Mouse (Mus musculus) mouse embryonic stem cell (cell line): ENCODE measurements around the gene Atp2c1.

ENCODE experiments used
- in situ Hi-C, 2 experiments: fragments of 300-500 bp; cut with MboI; formaldehyde crosslinking; loops; 1 replicate in 1 of 2; 3 replicates in 1 of 2; pipeline ENCODE4 v1.14.3; 2019 to 2020; ENCODE audit warnings: low sequenced_read_pairs in 2 of 2, low pct_unique_long_range_greater_than_20kb in 1 of 2, mixed read lengths in 1 of 2; ENCODE audit not compliant: unreplicated experiment in 1 of 2

Atp2c1 gene

DNA sequence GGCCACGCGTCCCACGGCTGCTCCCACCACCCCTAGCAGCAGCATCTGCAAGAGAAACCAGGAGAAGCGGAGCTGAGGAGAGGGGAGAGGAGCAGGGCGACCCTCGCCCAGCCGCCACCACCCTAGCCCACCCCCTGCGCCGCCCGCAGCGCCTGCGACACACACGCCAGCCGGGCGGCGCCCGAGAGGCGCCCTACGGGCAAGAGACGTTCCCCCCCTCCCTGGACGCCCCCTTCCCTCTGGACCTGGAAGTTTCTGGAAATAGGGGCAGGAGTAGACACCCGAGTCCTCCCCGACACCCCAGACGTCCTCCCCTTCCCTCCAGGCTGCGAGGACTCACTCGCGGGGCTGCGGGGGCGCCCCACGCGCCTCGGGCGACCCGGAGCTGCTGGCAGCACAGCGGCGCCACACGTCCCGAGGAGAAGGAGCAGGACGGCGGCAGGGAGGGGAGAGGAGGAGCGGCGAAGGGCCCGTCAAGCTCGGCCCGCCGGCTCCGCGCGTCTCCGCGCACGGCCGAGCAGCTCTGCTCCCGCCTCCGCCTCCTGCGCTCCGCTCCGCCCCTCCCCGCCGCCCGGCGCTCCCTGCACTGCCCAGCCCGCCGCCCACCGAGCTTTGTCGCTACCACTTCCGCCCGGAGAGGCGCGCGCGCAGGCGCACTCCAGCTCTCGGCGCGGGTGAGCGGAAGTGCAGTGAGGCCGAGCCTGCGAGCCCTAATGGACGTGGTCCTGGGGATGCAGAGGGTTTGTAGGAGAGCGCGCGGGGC is 32.4 kb downstream of the Atp2c1 start:
- in situ Hi-C loops = no loop called here

DNA sequence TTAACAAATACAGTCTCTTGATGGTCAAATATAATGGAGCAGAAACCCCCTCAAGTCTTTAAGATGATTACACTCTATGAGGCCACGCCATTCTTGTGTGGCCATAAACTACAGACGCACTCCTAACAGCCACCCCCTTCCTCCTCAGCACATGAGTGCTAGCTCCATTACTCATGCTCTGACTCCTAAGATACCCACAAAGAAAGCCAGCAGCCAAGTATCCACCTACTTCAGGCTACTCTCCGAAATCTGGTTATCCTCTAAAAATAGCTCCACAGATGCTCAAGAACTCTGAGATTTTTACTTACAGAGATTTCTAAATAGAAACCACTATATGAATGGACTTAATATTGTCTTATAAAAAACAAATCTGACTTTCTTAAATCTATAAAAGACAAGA is 34.4 kb downstream of the Atp2c1 start:
- in situ Hi-C loops = no loop called here

DNA sequence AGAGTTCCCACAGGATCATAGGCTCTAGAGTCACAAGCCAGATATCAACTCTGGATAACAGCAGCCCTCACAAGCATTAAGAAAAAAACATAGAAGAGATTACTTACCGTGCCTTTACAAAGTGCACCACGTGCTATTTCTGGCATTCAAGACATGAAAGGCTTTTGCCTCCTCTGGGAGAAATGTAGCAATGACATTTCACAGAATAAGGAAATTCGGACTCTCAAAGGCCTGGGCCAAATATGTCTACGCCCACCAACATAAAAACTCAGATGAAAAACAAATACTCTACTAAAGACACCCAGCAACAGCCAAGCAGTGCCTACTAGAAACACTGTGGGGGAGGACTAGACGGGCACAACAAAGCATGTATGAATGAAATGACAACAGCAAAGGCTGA is 38.8 kb downstream of the Atp2c1 start:
- in situ Hi-C loops = no loop called here

DNA sequence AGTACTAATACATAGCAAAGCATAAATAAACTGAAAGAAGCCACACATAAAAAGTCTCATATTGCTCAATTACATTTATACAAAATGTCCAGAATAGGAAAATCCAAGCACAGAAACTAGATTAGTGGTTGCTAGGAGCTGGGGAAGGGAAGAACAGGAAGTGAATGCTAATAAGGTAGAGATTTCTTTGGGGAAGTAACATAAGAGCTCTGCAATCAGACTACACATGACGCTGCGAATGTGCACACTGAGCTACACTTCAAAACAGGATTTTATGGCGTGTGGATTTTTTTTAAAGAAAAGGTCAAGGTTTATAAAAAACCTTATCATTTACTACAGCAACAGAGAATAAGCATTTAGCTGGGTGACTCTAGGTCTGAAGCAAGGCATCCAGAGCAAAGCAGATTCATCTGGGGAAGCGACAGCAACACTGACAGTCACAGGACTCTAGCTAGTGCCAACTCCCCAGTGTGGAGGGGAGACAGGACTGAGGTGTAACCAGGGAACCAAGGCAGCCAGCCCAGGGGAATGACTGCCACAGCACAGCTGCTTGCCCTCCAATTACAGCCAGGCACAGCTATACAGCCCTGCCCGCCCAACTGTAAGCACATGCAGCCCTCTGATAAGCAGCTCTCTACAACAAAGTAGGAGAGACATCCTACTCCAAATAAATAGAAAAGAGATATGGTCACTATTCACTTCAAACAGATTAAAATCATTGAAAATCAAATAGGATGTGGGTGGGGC is 42.6 kb downstream of the Atp2c1 start:
- in situ Hi-C loops = no loop called here

DNA sequence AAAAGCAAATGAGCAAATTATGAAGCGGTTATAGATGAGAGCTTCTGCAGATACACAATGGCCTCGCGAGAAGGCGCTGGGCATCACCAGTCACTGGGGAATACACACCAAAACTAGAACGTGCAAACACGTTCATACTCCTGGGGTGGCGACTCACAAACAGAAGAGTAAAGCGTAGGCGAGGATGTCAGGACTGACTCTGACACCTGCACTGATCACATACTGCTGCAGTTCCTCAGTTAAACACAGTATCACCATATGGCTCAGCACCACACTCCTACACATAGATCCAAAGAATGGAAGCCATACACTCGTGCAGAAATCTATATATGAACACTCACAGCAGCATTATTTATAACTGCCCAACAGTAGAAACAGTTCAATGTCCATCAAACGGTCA is 43.2 kb downstream of the Atp2c1 start:
- in situ Hi-C loops = no loop called here

DNA sequence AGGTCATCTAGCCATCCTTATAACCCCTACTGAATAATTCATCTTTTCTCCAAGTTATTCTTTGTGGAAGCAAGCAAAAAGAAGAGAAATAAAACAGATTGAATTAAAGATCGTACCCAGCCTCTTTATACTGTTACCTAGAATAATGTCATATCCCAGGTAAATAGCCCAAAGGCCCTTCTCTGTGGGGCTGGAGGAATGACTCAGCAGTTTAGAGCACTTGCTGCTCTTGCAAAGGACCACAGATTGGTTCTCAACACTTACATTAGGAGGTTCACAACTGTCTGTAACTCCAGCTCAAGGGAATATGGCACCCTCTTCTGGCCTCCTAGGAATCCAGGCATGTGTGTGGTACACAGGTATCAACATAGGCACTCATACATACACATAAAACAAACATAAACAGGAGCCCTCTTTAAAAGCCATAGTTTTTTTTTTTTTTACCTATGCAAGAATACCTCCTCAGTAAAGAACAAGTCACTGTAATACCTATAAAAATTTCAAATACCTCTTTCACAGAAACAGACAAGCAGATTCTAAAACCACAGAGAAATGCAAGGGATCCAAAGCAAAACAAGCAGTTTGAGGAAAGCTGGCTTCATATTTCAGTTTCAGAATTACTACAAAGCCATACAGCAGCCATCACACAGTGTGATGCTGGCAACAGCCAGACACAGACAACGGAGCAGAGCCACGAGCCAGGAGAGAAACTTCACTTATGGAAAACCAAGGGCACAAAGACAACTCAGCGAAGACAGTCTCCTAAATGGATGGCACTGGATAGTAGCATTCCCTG is 44.2 kb downstream of the Atp2c1 start:
- in situ Hi-C loops = no loop called here

DNA sequence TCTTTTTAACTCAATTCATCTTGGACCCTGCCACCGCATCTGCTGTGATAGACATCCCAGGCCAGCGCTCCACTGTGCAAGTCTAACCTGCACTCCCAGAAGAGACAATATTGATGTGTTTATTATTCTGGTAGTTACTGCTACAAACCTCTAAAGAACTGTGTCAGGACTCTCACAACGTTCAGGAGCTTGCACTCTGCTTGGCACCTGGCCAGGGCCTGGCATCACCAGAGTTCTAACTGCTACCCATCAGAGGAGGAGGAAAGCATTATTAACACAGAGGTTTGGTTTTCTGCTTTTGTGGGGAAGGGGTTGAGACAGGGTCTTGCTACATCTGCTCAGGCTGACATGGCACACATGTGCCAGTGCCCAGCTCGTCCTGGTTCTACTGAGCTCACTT is 45.0 kb downstream of the Atp2c1 start:
- in situ Hi-C loops = no loop called here

DNA sequence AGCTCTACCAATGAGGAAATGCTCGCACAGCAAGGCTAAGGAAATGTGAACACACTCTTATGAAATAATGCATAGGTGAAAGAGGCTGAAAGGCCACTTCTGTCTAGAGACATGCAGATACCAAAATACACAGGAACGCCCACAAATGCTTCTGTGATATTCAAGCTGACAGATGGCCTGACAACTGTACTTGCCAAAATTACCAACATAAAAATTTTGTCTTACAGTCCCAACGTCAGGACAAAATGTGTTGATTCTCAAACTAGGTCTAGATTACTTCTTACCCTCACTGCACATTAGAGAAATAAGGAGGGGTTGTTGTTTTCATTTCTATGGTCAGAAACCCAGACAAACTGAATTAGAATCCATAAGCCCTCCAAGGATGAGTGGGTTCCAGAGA is 51.0 kb downstream of the Atp2c1 start:
- in situ Hi-C loops = no loop called here

DNA sequence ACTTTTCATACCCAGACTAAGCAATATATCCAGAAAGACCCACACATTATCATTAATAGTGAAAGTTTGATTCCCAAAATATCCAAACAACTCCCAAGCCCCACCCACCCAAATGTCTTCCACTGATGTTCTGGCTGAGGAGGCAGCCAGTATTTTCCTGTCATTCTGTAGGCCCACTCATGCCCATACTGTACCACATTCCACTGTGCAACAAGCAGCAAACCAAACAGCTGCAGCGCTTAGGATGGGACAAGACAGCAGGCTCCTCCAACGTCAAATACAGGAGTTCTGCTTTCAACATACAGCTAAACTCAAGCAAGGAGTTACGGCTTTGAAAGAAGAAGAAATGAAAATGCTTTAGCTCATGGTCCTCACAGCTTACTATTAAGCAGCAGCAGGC is 52.2 kb downstream of the Atp2c1 start:
- in situ Hi-C loops = no loop called here

DNA sequence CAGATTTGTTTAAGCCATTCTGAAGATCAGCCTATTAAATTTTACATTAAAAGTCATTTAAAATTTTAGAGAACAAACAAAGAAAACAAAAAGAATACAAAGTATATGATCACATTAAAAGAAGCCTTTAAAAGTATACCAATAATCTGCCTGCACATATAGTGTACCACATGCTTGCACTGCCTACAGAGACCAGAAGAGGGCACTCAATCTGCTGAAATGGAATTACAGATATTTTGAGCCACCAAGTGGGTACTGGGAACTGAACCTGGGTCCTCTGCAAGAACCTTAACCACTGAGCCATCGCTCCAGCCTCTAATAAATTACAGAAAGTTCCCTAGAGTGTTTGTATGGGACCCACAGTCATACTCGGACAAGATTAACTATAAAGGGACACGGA is 59.3 kb downstream of the Atp2c1 start:
- in situ Hi-C loops = no loop called here

DNA sequence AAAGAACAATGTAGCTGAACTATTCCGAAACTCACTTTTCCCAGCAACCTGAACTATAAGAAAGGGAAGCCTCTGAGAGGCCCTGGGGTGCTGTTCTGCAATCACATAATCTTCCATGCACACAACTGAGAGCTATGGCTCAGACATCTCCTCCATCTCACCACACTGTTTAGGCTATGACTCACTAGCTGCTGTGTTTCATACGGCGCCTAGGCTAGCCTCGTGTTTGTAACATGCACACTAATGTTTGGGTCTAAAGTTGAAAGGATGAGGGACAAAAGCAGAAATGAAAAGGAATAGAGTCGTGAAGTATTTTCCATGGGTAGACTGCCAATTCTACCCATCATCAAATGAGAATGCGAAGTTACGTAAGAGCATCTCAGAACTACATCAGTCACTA is 65.6 kb downstream of the Atp2c1 start:
- in situ Hi-C loops = no loop called here

DNA sequence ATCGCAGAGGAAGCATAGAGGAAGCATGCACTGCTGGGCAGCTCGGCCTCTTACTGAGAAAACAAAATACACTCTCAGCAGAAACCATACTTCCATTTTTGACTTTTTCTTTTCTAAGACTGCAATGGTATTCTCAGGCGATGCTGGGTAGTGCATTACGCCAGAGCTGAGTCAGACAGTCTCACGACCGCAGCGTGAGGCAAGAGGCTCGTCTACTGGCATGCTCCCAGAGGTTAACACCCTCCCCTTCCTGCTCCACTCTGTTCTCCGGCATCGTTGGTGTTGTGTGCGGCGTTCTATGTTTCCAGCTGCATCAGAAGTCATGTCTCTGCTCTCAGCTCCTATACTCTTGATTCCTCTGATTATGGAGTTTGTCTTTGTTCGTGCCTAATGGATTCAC is 68.1 kb downstream of the Atp2c1 start:
- in situ Hi-C loops = no loop called here

DNA sequence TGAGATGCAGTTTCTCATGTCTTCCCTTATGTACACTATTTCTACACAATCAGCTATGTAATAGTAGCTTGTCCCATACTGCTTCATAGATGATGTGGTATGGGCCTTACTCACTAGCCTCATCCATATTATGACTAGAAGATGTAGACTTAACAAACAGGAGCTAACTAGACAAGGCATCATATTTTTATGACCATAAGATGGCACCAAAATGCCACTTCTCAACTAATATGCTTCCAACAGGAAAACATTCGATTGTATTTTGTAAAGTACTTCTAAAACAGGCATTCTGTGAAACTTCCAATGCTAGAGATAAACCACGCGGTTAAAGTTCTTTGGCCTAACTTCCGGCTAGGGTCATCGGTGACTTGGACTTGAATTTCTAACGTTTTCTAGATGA is 118.6 kb downstream of the Atp2c1 start:
- in situ Hi-C loops = no loop called here

DNA sequence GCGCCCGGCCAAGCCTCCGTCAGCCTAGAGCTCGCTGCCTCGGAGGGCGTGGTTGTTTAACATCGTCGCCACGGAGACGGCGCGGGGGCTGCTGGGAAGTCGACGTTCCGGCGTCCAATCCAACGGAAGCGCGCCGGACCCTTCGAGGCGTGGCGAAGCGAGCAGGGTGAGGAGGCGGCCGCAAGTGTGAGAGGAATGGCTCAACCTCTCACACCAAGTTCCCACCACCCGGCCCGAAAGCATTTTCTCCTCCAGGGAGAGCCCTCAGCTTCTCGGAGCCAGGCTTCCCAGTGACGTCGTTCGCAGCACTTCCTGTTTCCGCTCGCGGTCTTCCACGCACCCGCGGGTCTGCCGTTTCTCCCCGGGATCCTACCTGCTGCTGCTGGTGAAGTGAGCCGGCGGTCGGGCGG is 131.9 kb downstream of the Atp2c1 start, which contains the start of the genes Aste1 and Nek11:
Gene Aste1 (plus strand): TSS at position 175 of the 410 bp plus-strand sequence.
Gene Nek11 (minus strand): TSS at position 307 of the 410 bp plus-strand sequence.
- in situ Hi-C loops = loop anchor here in 1 of 2 experiments (25.0 kb wide), 1 partner anchor 858 kb away; the partner anchor contains the start of gene Cpne4

DNA sequence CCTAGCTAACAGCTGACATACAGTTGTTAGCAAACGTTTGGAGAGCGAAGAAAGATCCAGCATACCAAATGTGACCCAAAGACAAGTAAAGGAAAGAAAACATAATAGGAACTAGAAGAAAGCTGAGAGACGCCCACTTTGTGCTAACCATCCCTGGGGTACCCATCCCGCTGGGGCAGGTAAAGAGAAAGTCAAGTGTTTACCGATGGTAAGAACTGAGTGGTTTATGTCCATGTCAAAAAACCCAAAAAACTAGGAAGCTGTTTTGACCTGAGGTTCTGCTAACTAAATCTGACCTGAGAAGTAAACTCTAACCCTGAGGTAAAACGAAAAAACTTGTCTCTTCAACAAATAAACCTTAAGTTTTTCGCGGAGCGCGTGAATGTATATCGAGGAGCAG is 132.4 kb downstream of the Atp2c1 start:
- in situ Hi-C loops = loop anchor here in 1 of 2 experiments (25.0 kb wide), 1 partner anchor 857 kb away; the partner anchor contains the start of gene Cpne4

DNA sequence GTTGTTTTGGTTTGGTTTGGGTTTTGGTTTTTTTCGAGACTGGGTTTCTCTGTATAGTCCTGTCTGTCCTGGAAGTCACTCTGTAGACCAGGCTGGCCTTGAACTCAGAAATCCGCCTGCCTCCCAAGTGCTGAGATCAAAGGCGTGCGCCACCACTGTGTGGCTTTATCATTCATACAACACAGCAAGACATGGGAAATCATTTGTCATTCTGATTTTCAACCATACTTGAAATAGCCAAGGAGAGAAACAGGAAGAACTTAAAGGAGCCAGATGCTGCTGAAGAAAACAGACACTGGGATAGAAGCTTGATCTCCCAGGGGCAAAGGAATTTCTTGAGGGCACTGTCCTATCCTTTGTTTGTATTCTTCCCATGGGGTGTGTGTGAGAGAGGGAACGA is 136.5 kb downstream of the Atp2c1 start:
- in situ Hi-C loops = loop anchor here in 1 of 2 experiments (25.0 kb wide), 1 partner anchor 853 kb away; the partner anchor contains the start of gene Cpne4

DNA sequence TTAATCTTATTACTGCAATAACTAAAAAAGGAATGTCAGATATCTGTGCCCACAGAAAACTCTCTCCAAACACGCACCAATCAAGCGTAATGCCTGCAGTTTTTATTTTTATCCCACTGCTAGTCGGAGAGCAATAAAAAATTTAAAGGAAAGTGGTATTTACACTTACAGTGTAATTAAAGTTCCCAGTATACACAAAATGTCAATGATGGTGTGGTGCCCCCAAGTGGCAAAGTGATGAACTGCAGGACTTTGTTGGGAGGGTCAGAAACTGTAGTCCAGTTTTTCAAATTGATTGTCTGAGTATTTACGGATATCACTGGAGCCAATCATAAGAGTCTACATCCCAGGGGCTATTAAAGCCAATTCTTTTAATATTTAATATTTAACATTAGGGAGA is 137.8 kb downstream of the Atp2c1 start:
- in situ Hi-C loops = loop anchor here in 1 of 2 experiments (25.0 kb wide), 1 partner anchor 852 kb away; the partner anchor contains the start of gene Cpne4

DNA sequence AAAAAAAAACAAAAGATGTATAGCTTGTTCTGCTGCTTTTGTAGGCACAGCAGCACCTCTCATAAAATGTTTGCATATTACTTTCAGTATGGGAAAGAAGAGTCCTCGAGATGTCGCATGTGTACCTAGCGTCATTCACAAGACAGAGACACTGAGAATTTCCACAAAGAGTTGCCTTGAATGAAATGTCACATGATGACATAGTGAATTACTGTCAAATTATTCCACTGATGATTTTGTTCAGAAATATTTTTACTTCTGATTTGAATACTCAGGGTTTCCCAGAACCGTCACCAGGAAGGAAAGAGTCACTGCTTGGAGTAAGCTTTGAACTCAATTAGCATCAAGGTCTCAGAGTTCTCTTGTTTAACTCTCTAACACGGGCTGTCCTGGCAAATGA is 139.7 kb downstream of the Atp2c1 start:
- in situ Hi-C loops = loop anchor here in 1 of 2 experiments (25.0 kb wide), 1 partner anchor 850 kb away; the partner anchor contains the start of gene Cpne4
